Mouse (Mus musculus) lung, adult 2 months (tissue): Measurements from ENCODE around the gene Ubqlnl.

ENCODE experiments used
- CTCF ChIP-seq: fragments of 200-500 bp; IDR thresholded peaks from 2 replicates; pipeline ENCODE4 v1.5.1; 2011; ENCODE audit warnings: mild to moderate bottlenecking, low read length, control low read depth; ENCODE audit not compliant: insufficient read depth
- POLR2A ChIP-seq: fragments of 200-500 bp; IDR thresholded peaks from 2 replicates; pipeline ENCODE4 v1.6.1; 2011; ENCODE audit warnings: low read depth, mild to moderate bottlenecking, control low read depth, low read length, borderline replicate concordance; ENCODE audit errors: extremely low read depth

DNA sequence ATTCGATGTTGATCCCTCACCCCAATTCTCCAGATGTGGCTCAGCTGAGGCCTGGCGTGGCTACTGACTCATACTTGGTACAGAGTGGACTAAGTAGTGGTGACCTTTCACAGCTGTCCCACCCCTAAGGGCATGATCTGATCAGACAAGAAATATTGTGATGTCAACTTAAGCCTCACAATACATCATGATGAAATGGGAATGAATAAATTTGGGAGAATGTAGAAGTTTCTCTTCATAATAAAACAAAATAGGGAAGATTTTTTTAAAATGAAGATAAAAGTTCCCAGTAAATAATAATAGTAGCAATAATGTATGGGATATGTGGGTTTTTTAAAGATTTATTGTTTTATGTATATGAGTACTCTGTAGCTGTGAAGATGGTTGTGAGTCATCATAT lies at the start of gene Ubqlnl:
- TF ChIP-seq CTCF (no peak), POLR2A (no peak)
